Mouse (Mus musculus): ENCODE measurements around the gene Syce2. TPM values are rescaled to one million over a fixed set of nuclear protein-coding genes. Genes with fewer than 3 reads are reported as not detected.

Syce2 gene
- polyA plus RNA-seq, 1 experiment, result 5.2 TPM

DNA sequence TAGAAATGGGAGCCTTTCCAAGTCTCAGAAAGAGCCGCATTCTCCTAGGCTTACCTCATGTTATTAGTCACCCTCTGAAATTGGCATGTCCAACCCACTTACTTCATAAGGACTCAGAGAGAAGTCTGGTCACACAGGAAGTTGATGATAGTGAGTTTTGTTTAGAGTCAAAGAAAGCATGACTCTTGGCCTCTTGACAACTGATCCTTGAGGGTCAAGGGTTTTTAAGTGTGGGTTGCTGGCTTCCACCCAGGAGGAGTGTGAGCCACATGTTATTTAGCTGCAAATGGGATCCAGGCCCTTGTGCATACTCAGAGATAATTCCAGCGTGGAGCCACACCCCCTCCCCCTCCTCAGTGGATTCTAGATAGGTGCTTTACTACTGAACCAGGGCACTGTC, 49.7 kb downstream of the Syce2 start:
- DNase-seq (ENCODE audit: extremely low spot score in 1 of 2, low spot score in 1 of 2), result no peak

DNA sequence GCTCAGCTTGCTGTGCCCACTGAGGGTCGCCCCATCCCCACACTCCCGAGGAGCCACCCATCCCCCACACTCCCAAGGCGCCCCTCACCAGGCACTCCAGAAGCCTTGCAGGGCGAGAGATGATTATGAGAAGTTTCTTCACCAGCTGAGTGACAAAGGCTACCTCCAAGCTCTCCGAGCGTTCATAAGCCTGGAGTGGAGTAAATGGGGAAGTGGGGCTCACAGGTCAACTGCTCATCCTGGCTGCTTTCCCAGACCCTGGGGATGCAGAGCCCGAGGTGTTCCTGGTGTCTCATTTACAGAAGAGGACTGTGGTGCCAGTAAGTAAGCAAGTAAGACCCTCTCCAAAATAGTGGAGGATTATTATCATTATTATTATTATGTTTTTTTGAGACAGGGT, 53.6 kb downstream of the Syce2 start:
- DNase-seq (ENCODE audit: extremely low spot score in 1 of 2, low spot score in 1 of 2), result no peak

GRCm38 (mm10) chr8:84927513-84927912, 55.6 kb downstream of the Syce2 start:
- no peak for DNase-seq (ENCODE audit: extremely low spot score in 1 of 2, low spot score in 1 of 2)

DNA sequence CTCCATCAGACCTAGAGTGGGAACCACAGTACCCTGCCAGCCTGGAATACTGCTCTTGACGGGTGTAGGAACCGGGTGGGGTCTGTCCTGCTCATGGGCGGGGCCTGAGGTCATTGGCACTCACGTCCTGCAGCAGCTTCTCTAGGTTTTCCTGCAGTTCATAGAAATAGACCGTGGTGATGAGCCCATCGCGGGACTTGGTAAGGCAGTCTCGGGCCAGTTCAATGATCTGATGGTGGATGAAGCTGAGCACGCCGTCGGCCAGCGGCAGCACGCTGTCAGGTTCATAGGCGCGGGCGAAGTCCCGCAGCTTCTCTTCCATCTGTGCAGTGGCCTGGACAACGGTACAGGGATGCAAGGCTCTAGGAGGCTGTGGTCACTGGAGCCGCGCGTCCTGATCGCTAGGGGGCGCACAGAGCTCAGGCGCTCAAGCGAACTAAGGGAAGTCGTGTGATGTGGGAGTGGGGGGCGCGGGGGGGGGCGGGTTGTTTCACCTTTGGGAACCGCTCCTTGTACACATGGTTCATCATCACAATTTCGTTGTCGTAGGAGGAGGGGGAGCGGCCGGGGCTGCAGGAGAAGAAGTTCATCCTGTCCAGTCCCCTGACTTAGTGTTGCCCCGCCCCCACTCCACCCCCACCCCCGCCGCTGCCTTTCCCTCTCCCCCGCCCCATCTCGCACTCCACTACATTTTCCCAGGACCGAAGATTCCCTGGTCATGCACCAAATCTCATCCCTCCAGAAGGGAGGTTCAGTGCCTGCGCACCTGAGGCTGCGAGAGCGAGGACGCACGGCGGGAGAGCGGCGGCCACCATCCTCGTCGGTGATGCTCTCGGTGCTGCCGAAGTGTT, 56.8 kb downstream of the Syce2 start:
- peak in 1 of 2 experiments; percentile 82 for DNase-seq (ENCODE audit: extremely low spot score in 1 of 2, low spot score in 1 of 2)

- no peak for DNase-seq (ENCODE audit: extremely low spot score in 1 of 2, low spot score in 1 of 2)
These were observed 58.7 kb downstream of the Syce2 start for GRCm38 (mm10) chr8:84930582-84930981.

- peak in 1 of 2 experiments; percentile 68 for DNase-seq (ENCODE audit: extremely low spot score in 1 of 2, low spot score in 1 of 2)
These were observed 62.1 kb downstream of the Syce2 start for GRCm38 (mm10) chr8:84933767-84934559.

DNA sequence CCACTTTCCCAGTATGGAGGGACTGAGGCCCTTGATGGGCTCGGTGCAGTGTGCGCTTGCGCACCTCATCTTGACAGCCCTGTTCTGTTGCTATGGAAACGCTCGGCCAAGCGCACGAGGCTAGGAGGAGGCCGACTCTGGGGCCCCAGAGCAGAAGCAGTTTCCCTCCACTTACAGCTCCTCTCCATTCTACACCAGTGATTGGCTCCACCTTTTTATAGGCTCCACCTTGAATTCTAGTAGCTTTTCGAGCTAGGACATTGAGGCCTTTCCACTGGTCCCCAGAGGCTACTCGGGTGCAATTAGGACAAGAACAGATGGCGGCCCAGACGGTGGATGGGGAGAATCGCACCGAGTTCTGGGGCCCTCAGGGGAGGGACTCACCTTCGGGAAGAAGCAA, 62.9 kb downstream of the Syce2 start:
- peak in 1 of 2 experiments; percentile 55 for DNase-seq (ENCODE audit: extremely low spot score in 1 of 2, low spot score in 1 of 2)

DNA sequence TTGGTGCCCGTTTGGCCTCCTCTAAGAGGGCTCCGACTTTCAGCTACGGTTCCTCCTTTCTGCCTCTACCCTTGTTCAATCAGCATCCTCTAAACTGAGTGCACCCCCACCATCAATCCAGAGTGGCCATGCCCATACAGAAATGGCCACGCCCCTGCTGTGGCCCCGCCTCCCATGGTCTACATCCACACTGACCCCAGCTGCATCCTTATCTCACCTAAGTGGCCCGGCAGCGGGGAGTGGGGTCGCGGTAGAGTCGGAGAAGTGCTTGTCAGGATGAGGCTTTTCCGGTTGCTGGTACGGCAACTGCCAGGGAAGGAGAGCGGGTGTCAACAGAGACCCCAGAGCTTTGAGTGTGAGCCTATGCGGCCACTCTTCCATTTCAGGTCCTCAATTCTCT, 63.6 kb downstream of the Syce2 start:
- no peak for DNase-seq (ENCODE audit: extremely low spot score in 1 of 2, low spot score in 1 of 2)

GRCm38 (mm10) chr8:84936041-84936961, 64.4 kb downstream of the Syce2 start:
- DNase-seq (ENCODE audit: extremely low spot score in 1 of 2, low spot score in 1 of 2), result peak in 1 of 2 experiments; percentile 21

GRCm38 (mm10) chr8:84936962-84937546, 65.1 kb downstream of the Syce2 start, which contains the start of gene Mast1:
Gene Mast1 (minus strand): TSS chr8:84937359.
- peak in 1 of 2 experiments; percentile 72 for DNase-seq (ENCODE audit: extremely low spot score in 1 of 2, low spot score in 1 of 2)

Other genes starting within 250 kb of the Syce2 start
- 11.1 and 21.5 TPM in 2 replicates for gene Ier2, start 209.3 kb upstream of the Syce2 start, polyA plus RNA-seq (2012; rRNA removed)
- 143 and 157 TPM in 2 replicates for gene Trmt1, start 185.8 kb upstream of the Syce2 start, polyA plus RNA-seq (2012; rRNA removed)
- gene Nacc1, start 184.2 kb upstream of the Syce2 start, polyA plus RNA-seq (2012; rRNA removed), result 79.7 and 79.8 TPM in 2 replicates
- 2.9 and 4.1 TPM in 2 replicates for gene Lyl1, start 170.7 kb upstream of the Syce2 start, polyA plus RNA-seq (2012; rRNA removed)
- gene G430095P16Rik, start 149.1 kb upstream of the Syce2 start, polyA plus RNA-seq (2012; rRNA removed), result 0.36 TPM in 1 of 2 replicates, not detected in the other
- 51.3 and 61.3 TPM in 2 replicates for gene Nfix, start 71.8 kb upstream of the Syce2 start, polyA plus RNA-seq (2012; rRNA removed)
- 14.6 and 15.5 TPM in 2 replicates for gene Dand5, start 49.3 kb upstream of the Syce2 start, polyA plus RNA-seq (2012; rRNA removed)
- 28.0 and 30.9 TPM in 2 replicates for gene Gadd45gip1, start 40.6 kb upstream of the Syce2 start, polyA plus RNA-seq (2012; rRNA removed)
- gene Rad23a, start 31.4 kb upstream of the Syce2 start, polyA plus RNA-seq (2012; rRNA removed), result 75.2 and 80.5 TPM in 2 replicates
- 561 and 590 TPM in 2 replicates for gene Calr, start 25.2 kb upstream of the Syce2 start, polyA plus RNA-seq (2012; rRNA removed)
- gene Farsa, start 15.1 kb upstream of the Syce2 start, polyA plus RNA-seq (2012; rRNA removed), result 59.6 and 59.7 TPM in 2 replicates
- 55.1 and 71.5 TPM in 2 replicates for gene Gcdh, start 21.8 kb downstream of the Syce2 start, polyA plus RNA-seq (2012; rRNA removed)
- gene Klf1, start 29.8 kb downstream of the Syce2 start, polyA plus RNA-seq (2012; rRNA removed), result 0.17 and 0.38 TPM in 2 replicates
- gene Dnase2a, start 36.4 kb downstream of the Syce2 start, polyA plus RNA-seq (2012; rRNA removed), result 5.7 and 6.5 TPM in 2 replicates
- 69.0 and 76.3 TPM in 2 replicates for gene Mast1, start 65.2 kb downstream of the Syce2 start, polyA plus RNA-seq (2012; rRNA removed)
- 7.6 and 7.9 TPM in 2 replicates for gene Rtbdn, start 74.9 kb downstream of the Syce2 start, polyA plus RNA-seq (2012; rRNA removed)
- gene Gm49661, start 97.3 kb downstream of the Syce2 start, polyA plus RNA-seq (2012; rRNA removed), result not detected in 2 replicates
- 318 and 332 TPM in 2 replicates for gene Prdx2, start 97.5 kb downstream of the Syce2 start, polyA plus RNA-seq (2012; rRNA removed)
- 37.5 and 39.7 TPM in 2 replicates for gene Rnaseh2a, start 97.7 kb downstream of the Syce2 start, polyA plus RNA-seq (2012; rRNA removed)
- 52.0 and 106 TPM in 2 replicates for gene Junb, start 106.6 kb downstream of the Syce2 start, polyA plus RNA-seq (2012; rRNA removed)
- gene Hook2, start 118.5 kb downstream of the Syce2 start, polyA plus RNA-seq (2012; rRNA removed), result 20.7 and 26.0 TPM in 2 replicates
- gene Best2, start 142.4 kb downstream of the Syce2 start, polyA plus RNA-seq (2012; rRNA removed), result 0.10 TPM in 1 of 2 replicates, not detected in the other
- 238 and 271 TPM in 2 replicates for gene Asna1, start 153.2 kb downstream of the Syce2 start, polyA plus RNA-seq (2012; rRNA removed)
- 150 and 167 TPM in 2 replicates for gene Trir, start 154.7 kb downstream of the Syce2 start, polyA plus RNA-seq (2012; rRNA removed)
- gene Tnpo2, start 164.8 kb downstream of the Syce2 start, polyA plus RNA-seq (2012; rRNA removed), result 96.1 and 109 TPM in 2 replicates
- 42.4 and 46.3 TPM in 2 replicates for gene Fbxw9, start 187.9 kb downstream of the Syce2 start, polyA plus RNA-seq (2012; rRNA removed)
- gene Gm5741, start 195.9 kb downstream of the Syce2 start, polyA plus RNA-seq (2012; rRNA removed), result 0.74 TPM in 1 of 2 replicates, not detected in the other
- gene Dhps, start 199.6 kb downstream of the Syce2 start, polyA plus RNA-seq (2012; rRNA removed), result 66.6 and 68.7 TPM in 2 replicates
- gene Wdr83os, start 208.6 kb downstream of the Syce2 start, polyA plus RNA-seq (2012; rRNA removed), result 110 and 122 TPM in 2 replicates
- gene Wdr83, start 209.2 kb downstream of the Syce2 start, polyA plus RNA-seq (2012; rRNA removed), result 57.8 and 58.2 TPM in 2 replicates
- gene Man2b1, start 211.2 kb downstream of the Syce2 start, polyA plus RNA-seq (2012; rRNA removed), result 40.2 and 46.9 TPM in 2 replicates